Mouse (Mus musculus): ENCODE data around the gene Irgq. TPM values are rescaled to one million over a fixed set of nuclear protein-coding genes. Genes with fewer than 3 reads are reported as not detected.
"Not testable (repeated sequence)": the region's sequence is repeated elsewhere in the genome, so short reads cannot be mapped to it uniquely, and the experiment has no call there.

The Irgq gene
- total RNA-seq, 1 experiment: 6.2 TPM

DNA sequence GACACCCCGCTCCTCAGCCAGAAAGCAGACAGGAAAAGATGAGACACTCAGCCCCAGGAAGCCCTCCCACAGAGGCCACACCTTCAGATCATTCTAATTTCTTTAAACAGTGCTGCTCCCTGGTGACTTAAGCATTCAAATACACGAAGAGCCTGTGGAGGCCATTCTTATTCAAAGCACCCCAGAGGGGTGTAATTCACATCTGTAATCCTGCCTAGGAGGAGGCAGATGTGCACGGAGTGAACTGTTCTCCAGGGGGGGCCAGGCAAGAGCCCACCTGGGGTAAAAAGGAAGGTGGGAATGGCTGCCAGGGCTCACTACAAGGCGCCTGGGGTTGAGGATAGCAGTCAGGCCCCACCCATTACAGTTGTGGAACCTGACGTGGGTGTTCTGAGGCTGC lies 13.4 kb upstream of the Irgq start:
- Histone ChIP-seq H3K36me3 (ENCODE audit: control insufficient read depth, insufficient read depth, low read length, poor library complexity, severe bottlenecking) (peaks cover 11% of the 10 kb centered on the region; the same call in 1 of the 2 replicates), H3K4me1 (ENCODE audit: control insufficient read depth in 2 of 2, insufficient read depth in 2 of 2, low read length in 2 of 2, poor library complexity in 1 of 2) (peaks cover 9 to 39% of the 10 kb centered on the region in 2 experiments), H3K4me3 (ENCODE audit: insufficient read depth in 1 of 2, low read depth in 1 of 2, low read length in 2 of 2, poor library complexity in 1 of 2, severe bottlenecking in 1 of 2) (no peak overlapping the region), H3K27ac (ENCODE audit: insufficient read depth, low read depth, low read length, poor library complexity, severe bottlenecking) (peak overlapping the region; percentile 80), H3K9me3 (ENCODE audit: control insufficient read depth, insufficient read depth, low read depth, low read length) (no peaks in the 10 kb centered on the region), H3K9ac (ENCODE audit: insufficient read depth, low read depth, low read length, poor library complexity, severe bottlenecking) (no peak overlapping the region)
- peak; percentile 82 for DNase-seq (ENCODE audit: low read depth, low spot score)
- no peak for TF ChIP-seq ZC3H11A (IDR thresholded peaks at IDR 0.05; ENCODE audit: borderline replicate concordance, low read depth, low read length)
- no peak for TF ChIP-seq HCFC1 (IDR thresholded peaks at IDR 0.05; ENCODE audit: borderline replicate concordance, insufficient read depth, low read length)
- TF ChIP-seq ZNF384 (IDR thresholded peaks at IDR 0.05; ENCODE audit: low read depth, low read length): no peak
- TF ChIP-seq CHD2 (IDR thresholded peaks at IDR 0.05; ENCODE audit: low read depth, low read length): 0 out of 2 replicates have a peak, but pooled peaks have one; percentile 28
- no peak for TF ChIP-seq MAFK (IDR thresholded peaks at IDR 0.05; ENCODE audit: insufficient read depth, low read depth, low read length)
- in situ Hi-C loops (cut with MboI; ENCODE audit: low sequenced_read_pairs in 2 of 2, unreplicated experiment in 2 of 2): loop anchor here in 1 of 2 experiments (25.0 kb wide), 1 partner anchor 105 kb away; no protein-coding TSS in a partner anchor

DNA sequence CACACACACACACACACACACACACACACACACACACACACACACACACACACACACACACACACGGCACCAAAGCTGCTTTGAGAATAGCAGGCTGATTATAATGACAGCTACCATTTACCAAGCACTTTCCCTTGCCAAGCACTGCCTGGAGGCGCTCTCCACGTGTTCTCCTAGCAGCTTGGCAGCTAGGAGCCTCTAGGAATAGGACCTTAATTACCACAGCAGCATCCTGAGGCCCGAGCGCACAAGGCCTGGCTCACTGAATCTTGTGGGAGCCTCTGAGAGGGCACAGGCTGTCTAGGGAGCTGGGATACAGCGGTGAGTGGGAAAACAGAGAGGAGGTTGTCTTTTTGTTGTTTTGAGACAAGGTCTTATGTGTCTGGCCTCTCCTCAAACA lies 12.8 kb upstream of the Irgq start:
- in situ Hi-C loops (cut with MboI; ENCODE audit: low sequenced_read_pairs in 2 of 2, unreplicated experiment in 2 of 2): loop anchor here in 1 of 2 experiments (25.0 kb wide), 1 partner anchor 105 kb away; no protein-coding TSS in a partner anchor
- Histone ChIP-seq H3K9ac (ENCODE audit: insufficient read depth, low read depth, low read length, poor library complexity, severe bottlenecking) (peak overlapping the region; percentile 23; the same call in 1 of the 2 replicates), H3K4me3 (ENCODE audit: insufficient read depth in 1 of 2, low read depth in 1 of 2, low read length in 2 of 2, poor library complexity in 1 of 2, severe bottlenecking in 1 of 2) (no peak overlapping the region), H3K27ac (ENCODE audit: insufficient read depth, low read depth, low read length, poor library complexity, severe bottlenecking) (peak overlapping the region; percentile 80), H3K36me3 (ENCODE audit: control insufficient read depth, insufficient read depth, low read length, poor library complexity, severe bottlenecking) (peaks cover 10% of the 10 kb centered on the region; the same call in 1 of the 2 replicates), H3K9me3 (ENCODE audit: control insufficient read depth, insufficient read depth, low read depth, low read length) (no peaks in the 10 kb centered on the region), H3K4me1 (ENCODE audit: control insufficient read depth in 2 of 2, insufficient read depth in 2 of 2, low read length in 2 of 2, poor library complexity in 1 of 2) (peaks cover 9 to 37% of the 10 kb centered on the region in 2 experiments)
- no peak for DNase-seq (ENCODE audit: low read depth, low spot score)
- TF ChIP-seq ZNF384 (IDR thresholded peaks at IDR 0.05; ENCODE audit: low read depth, low read length) (no peak), MAFK (IDR thresholded peaks at IDR 0.05; ENCODE audit: insufficient read depth, low read depth, low read length) (no peak), ZC3H11A (IDR thresholded peaks at IDR 0.05; ENCODE audit: borderline replicate concordance, low read depth, low read length) (no peak), CHD2 (IDR thresholded peaks at IDR 0.05; ENCODE audit: low read depth, low read length) (no peak), HCFC1 (IDR thresholded peaks at IDR 0.05; ENCODE audit: borderline replicate concordance, insufficient read depth, low read length) (no peak)

DNA sequence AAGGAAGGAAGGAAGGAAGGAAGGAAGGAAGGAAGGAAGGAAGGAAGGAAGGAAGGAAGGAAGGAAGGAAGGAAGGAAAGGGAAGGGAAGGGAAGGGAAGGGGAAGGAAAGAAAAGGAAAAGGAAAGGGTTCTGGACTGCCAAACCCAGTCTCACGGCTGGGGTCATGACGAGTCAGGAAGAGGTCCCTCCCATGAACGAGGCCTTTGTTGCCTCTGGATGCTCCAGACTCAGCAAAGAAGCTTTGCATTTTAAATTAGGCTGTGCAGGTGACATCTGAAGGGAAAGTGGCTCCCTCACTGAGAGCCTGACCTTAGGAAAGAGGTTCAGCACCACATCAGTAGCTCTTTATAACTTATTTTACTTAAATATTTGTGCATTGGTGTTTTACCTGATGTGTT lies 11.4 kb upstream of the Irgq start:
- in situ Hi-C loops (cut with MboI; ENCODE audit: low sequenced_read_pairs in 2 of 2, unreplicated experiment in 2 of 2): loop anchor here in 1 of 2 experiments (25.0 kb wide), 1 partner anchor 107 kb away; no protein-coding TSS in a partner anchor
- Histone ChIP-seq H3K9ac (ENCODE audit: insufficient read depth, low read depth, low read length, poor library complexity, severe bottlenecking) (no peak overlapping the region), H3K4me1 (ENCODE audit: control insufficient read depth in 2 of 2, insufficient read depth in 2 of 2, low read length in 2 of 2, poor library complexity in 1 of 2) (peaks cover 9 to 39% of the 10 kb centered on the region in 2 experiments), H3K27ac (ENCODE audit: insufficient read depth, low read depth, low read length, poor library complexity, severe bottlenecking) (no peak overlapping the region), H3K36me3 (ENCODE audit: control insufficient read depth, insufficient read depth, low read length, poor library complexity, severe bottlenecking) (peaks cover 4% of the 10 kb centered on the region; the same call in 1 of the 2 replicates), H3K4me3 (ENCODE audit: insufficient read depth in 1 of 2, low read depth in 1 of 2, low read length in 2 of 2, poor library complexity in 1 of 2, severe bottlenecking in 1 of 2) (no peak overlapping the region), H3K9me3 (ENCODE audit: control insufficient read depth, insufficient read depth, low read depth, low read length) (no peaks in the 10 kb centered on the region)
- no peak for DNase-seq (ENCODE audit: low read depth, low spot score)
- no peak for TF ChIP-seq ZNF384 (IDR thresholded peaks at IDR 0.05; ENCODE audit: low read depth, low read length)
- no peak for TF ChIP-seq ZC3H11A (IDR thresholded peaks at IDR 0.05; ENCODE audit: borderline replicate concordance, low read depth, low read length)
- no peak for TF ChIP-seq HCFC1 (IDR thresholded peaks at IDR 0.05; ENCODE audit: borderline replicate concordance, insufficient read depth, low read length)
- TF ChIP-seq MAFK (IDR thresholded peaks at IDR 0.05; ENCODE audit: insufficient read depth, low read depth, low read length): no peak
- TF ChIP-seq CHD2 (IDR thresholded peaks at IDR 0.05; ENCODE audit: low read depth, low read length): no peak

DNA sequence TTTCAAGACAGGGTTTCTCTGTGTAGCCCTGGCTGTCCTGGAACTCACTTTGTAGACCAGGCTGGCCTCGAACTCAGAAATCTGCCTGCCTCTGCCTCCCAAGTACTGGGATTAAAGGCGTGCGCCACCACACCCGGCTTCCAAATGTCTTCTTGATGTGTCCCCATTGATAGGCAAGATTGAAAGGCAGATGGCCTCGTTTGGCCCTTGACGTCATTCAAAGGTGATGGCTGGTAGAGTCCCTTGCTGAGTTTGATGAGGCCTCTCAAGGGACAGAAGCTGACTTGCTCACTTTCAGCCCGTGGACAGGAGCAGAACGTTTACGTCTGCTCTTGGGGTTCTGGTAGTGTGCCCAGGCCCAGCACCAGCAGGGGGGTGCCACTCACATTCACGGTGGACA lies 10.4 kb upstream of the Irgq start:
- H3K4me3 ChIP-seq (ENCODE audit: insufficient read depth in 1 of 2, low read depth in 1 of 2, low read length in 2 of 2, poor library complexity in 1 of 2, severe bottlenecking in 1 of 2); DNase-seq (ENCODE audit: low read depth, low spot score): not testable (repeated sequence)

DNA sequence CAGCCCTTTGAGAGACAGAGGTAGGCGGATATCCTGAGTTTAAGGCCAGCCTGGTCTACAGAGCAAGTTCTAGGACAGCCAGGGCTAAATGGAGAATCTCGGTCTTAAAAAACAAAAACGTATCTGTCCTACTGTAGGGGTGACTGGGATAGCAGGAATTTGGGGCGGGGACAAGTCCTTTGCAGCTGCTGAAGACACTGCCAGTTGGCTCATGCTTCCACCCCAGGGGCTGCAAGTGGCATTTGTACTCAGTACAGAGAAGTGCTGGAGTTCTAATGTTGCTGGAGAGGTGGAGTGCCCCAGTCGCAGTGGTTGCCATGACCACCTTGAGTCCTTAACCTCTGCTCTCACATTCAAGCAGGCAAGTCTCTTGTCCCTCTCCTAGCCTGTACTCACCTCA lies 7.7 kb upstream of the Irgq start:
- in situ Hi-C loops (cut with MboI; ENCODE audit: low sequenced_read_pairs in 2 of 2, unreplicated experiment in 2 of 2): loop anchor here in 1 of 2 experiments (25.0 kb wide), 1 partner anchor 111 kb away; no protein-coding TSS in a partner anchor
- no peaks in the 10 kb centered on the region for H3K36me3 ChIP-seq (ENCODE audit: control insufficient read depth, insufficient read depth, low read length, poor library complexity, severe bottlenecking)
- H3K9ac ChIP-seq (ENCODE audit: insufficient read depth, low read depth, low read length, poor library complexity, severe bottlenecking): no peak overlapping the region
- H3K9me3 ChIP-seq (ENCODE audit: control insufficient read depth, insufficient read depth, low read depth, low read length): no peaks in the 10 kb centered on the region
- no peak for DNase-seq (ENCODE audit: low read depth, low spot score)
- TF ChIP-seq ZC3H11A (IDR thresholded peaks at IDR 0.05; ENCODE audit: borderline replicate concordance, low read depth, low read length) (no peak), ZNF384 (IDR thresholded peaks at IDR 0.05; ENCODE audit: low read depth, low read length) (no peak), CHD2 (IDR thresholded peaks at IDR 0.05; ENCODE audit: low read depth, low read length) (no peak), HCFC1 (IDR thresholded peaks at IDR 0.05; ENCODE audit: borderline replicate concordance, insufficient read depth, low read length) (no peak), MAFK (IDR thresholded peaks at IDR 0.05; ENCODE audit: insufficient read depth, low read depth, low read length) (no peak)
- no peak overlapping the region for H3K4me3 ChIP-seq (ENCODE audit: insufficient read depth in 1 of 2, low read depth in 1 of 2, low read length in 2 of 2, poor library complexity in 1 of 2, severe bottlenecking in 1 of 2)
- H3K4me1 ChIP-seq (ENCODE audit: control insufficient read depth in 2 of 2, insufficient read depth in 2 of 2, low read length in 2 of 2, poor library complexity in 1 of 2): peaks cover 4 to 16% of the 10 kb centered on the region in 2 experiments
- H3K27ac ChIP-seq (ENCODE audit: insufficient read depth, low read depth, low read length, poor library complexity, severe bottlenecking): no peak overlapping the region

More for the DNA sequence above, 10.4 kb upstream of the Irgq start:
- H3K27ac ChIP-seq (ENCODE audit: insufficient read depth, low read depth, low read length, poor library complexity, severe bottlenecking); H3K9ac ChIP-seq (ENCODE audit: insufficient read depth, low read depth, low read length, poor library complexity, severe bottlenecking); H3K9me3 ChIP-seq (ENCODE audit: control insufficient read depth, insufficient read depth, low read depth, low read length); H3K36me3 ChIP-seq (ENCODE audit: control insufficient read depth, insufficient read depth, low read length, poor library complexity, severe bottlenecking): not testable (repeated sequence)
- H3K4me1 ChIP-seq (ENCODE audit: control insufficient read depth in 2 of 2, insufficient read depth in 2 of 2, low read length in 2 of 2, poor library complexity in 1 of 2): peaks cover 9 to 35% of the 10 kb centered on the region in 2 experiments
- in situ Hi-C loops (cut with MboI; ENCODE audit: low sequenced_read_pairs in 2 of 2, unreplicated experiment in 2 of 2): loop anchor here in 1 of 2 experiments (25.0 kb wide), 1 partner anchor 108 kb away; no protein-coding TSS in a partner anchor

All from ES-E14 (cell line).